Mouse (Mus musculus) liver, adult 2 months (tissue): Measurements from ENCODE around the gene Nphp1. TPM values are rescaled to one million over a fixed set of nuclear protein-coding genes. Genes with fewer than 3 reads are reported as not detected.

ENCODE experiments used
- DNase-seq: peaks from one replicate; pipeline ENCODE4 v3.0.0-alpha.2; 2011; ENCODE audit warnings: low read depth, low spot score; ENCODE audit errors: extremely low read depth
- H3K27ac ChIP-seq: fragments of 200-500 bp; replicated peaks from 2 replicates; pipeline ENCODE4 v1.5.1; 2012; ENCODE audit warnings: low read depth, mild to moderate bottlenecking, control low read depth, inconsistent platforms, low read length; ENCODE audit not compliant: insufficient read depth
- H3K27me3 ChIP-seq: fragments of 200-500 bp; 2 replicates; pipeline ENCODE4 v1.6.1; 2012; ENCODE audit warnings: mild to moderate bottlenecking, moderate library complexity, low read length, inconsistent platforms; ENCODE audit not compliant: control insufficient read depth, insufficient read depth
- H3K36me3 ChIP-seq: fragments of 200-500 bp; 2 replicates; pipeline ENCODE4 v1.6.1; 2012; ENCODE audit warnings: low read length, inconsistent platforms; ENCODE audit not compliant: control insufficient read depth, insufficient read depth
- H3K4me1 ChIP-seq: fragments of 200-500 bp; 2 replicates; pipeline ENCODE4 v1.6.1; 2011; ENCODE audit warnings: low read length; ENCODE audit not compliant: control insufficient read depth, insufficient read depth
- H3K4me3 ChIP-seq: fragments of 200-500 bp; 2 replicates; pipeline ENCODE4 v1.5.1; 2011; ENCODE audit warnings: low read depth, mild to moderate bottlenecking, control low read depth, low read length, moderate library complexity; ENCODE audit not compliant: insufficient read depth
- H3K79me2 ChIP-seq: fragments of 200-500 bp; 2 replicates; pipeline ENCODE4 v1.6.1; 2012; ENCODE audit warnings: inconsistent platforms, mild to moderate bottlenecking, low read length, moderate library complexity; ENCODE audit not compliant: control insufficient read depth, insufficient read depth
- H3K9ac ChIP-seq: fragments of 200-500 bp; 2 replicates; pipeline ENCODE4 v1.6.1; 2012; ENCODE audit warnings: low read depth, mild to moderate bottlenecking, control low read depth, inconsistent platforms, low read length
- CTCF ChIP-seq: fragments of 200-500 bp; IDR thresholded peaks from 2 replicates; pipeline ENCODE4 v1.5.1; 2011; ENCODE audit warnings: low read depth, low read length, control low read depth
- POLR2A ChIP-seq: fragments of 200-500 bp; IDR thresholded peaks from 2 replicates; pipeline ENCODE4 v1.6.1; 2011; ENCODE audit warnings: low read length, control low read depth; ENCODE audit not compliant: insufficient read depth; ENCODE audit errors: extremely low read depth
- WGBS: fragments of 180-500 bp; shearing (Covaris S2); methylation state at CpG from one replicate; pipeline ENCODE4 v1.1.7; 2018; 5-methylcytosine and 5-hydroxymethylcytosine counted together
- polyA plus RNA-seq: library from polyadenylated mRNA; depleted of rRNA; stranded (reverse); fragments of >200 nt; gene quantifications from 2 replicates; pipeline ENCODE4 v1.2.3, GENCODE M21; 2012
- total RNA-seq: library from RNA; depleted of rRNA; stranded (reverse); fragments of >200 nt; gene quantifications from 2 replicates; pipeline ENCODE4 v1.2.3, GENCODE M21; 2014

Nphp1 gene
- total and polyA plus RNA-seq, 2 experiments = 1.6 to 4.7 TPM

- Histone ChIP-seq H3K9ac (peak overlapping the region; percentile 18; the same call in 1 of the 2 replicates), H3K27me3 (no peaks in the 10 kb centered on the region), H3K27ac (no peak overlapping the region), H3K79me2 (no peaks in the 10 kb centered on the region), H3K4me3 (no peak overlapping the region), H3K4me1 (peaks cover 5% of the 10 kb centered on the region; the same call in 1 of the 2 replicates), H3K36me3 (no peaks in the 10 kb centered on the region)
- no peak for TF ChIP-seq CTCF
- TF ChIP-seq POLR2A = no peak
- DNase-seq = peak; percentile 59
- 25% methylated on average over 9 of the region's 9 CpGs for WGBS
Measured at GRCm38 (mm10) chr2:127789651-127790270, 1.1 kb upstream of the Nphp1 start.

GRCm38 (mm10) chr2:127789138-127789537 lies 441 bp upstream of the Nphp1 start:
- Histone ChIP-seq H3K9ac (peak overlapping the region; percentile 65), H3K36me3 (no peaks in the 10 kb centered on the region), H3K4me3 (peak overlapping the region; percentile 71), H3K79me2 (no peaks in the 10 kb centered on the region), H3K4me1 (peaks cover 5% of the 10 kb centered on the region; the same call in 1 of the 2 replicates), H3K27me3 (no peaks in the 10 kb centered on the region), H3K27ac (peak overlapping the region; percentile 41)
- TF ChIP-seq POLR2A = no peak
- TF ChIP-seq CTCF = no peak
- no peak for DNase-seq
- 2% methylated on average over 11 of the region's 11 CpGs for WGBS

- 96% methylated on average over 5 of the region's 5 CpGs for WGBS
- Histone ChIP-seq H3K36me3 (no peaks in the 10 kb centered on the region), H3K4me1 (peaks cover 5% of the 10 kb centered on the region; the same call in 1 of the 2 replicates), H3K27me3 (no peaks in the 10 kb centered on the region), H3K79me2 (no peaks in the 10 kb centered on the region), H3K9ac (no peak overlapping the region), H3K4me3 (no peak overlapping the region), H3K27ac (no peak overlapping the region)
- TF ChIP-seq CTCF = no peak
- TF ChIP-seq POLR2A = no peak
- no peak for DNase-seq
Measured at GRCm38 (mm10) chr2:127787226-127787625, 1.5 kb downstream of the Nphp1 start.

GRCm38 (mm10) chr2:127778451-127778850 lies 10.2 kb downstream of the Nphp1 start:
- 94% methylated on average over 5 of the region's 5 CpGs for WGBS
- DNase-seq = no peak
- no peaks in the 10 kb centered on the region for H3K4me1 ChIP-seq
- no peak for TF ChIP-seq CTCF
- no peak for TF ChIP-seq POLR2A
- H3K79me2 ChIP-seq = no peaks in the 10 kb centered on the region
- no peaks in the 10 kb centered on the region for H3K36me3 ChIP-seq
- H3K27me3 ChIP-seq = no peaks in the 10 kb centered on the region
- no peak overlapping the region for H3K9ac ChIP-seq
- H3K27ac ChIP-seq = no peak overlapping the region
- no peak overlapping the region for H3K4me3 ChIP-seq

GRCm38 (mm10) chr2:127775013-127775412 lies 13.7 kb downstream of the Nphp1 start:
- H3K4me1 ChIP-seq = no peaks in the 10 kb centered on the region
- no peaks in the 10 kb centered on the region for H3K36me3 ChIP-seq
- H3K9ac ChIP-seq = no peak overlapping the region
- H3K4me3 ChIP-seq = no peak overlapping the region
- DNase-seq = no peak
- no peaks in the 10 kb centered on the region for H3K79me2 ChIP-seq
- WGBS = 90% methylated on average over 3 of the region's 3 CpGs
- H3K27me3 ChIP-seq = no peaks in the 10 kb centered on the region
- TF ChIP-seq POLR2A (no peak), CTCF (no peak)
- H3K27ac ChIP-seq = no peak overlapping the region

GRCm38 (mm10) chr2:127774578-127774941 lies 14.1 kb downstream of the Nphp1 start:
- Histone ChIP-seq H3K36me3 (no peaks in the 10 kb centered on the region), H3K4me1 (no peaks in the 10 kb centered on the region), H3K79me2 (no peaks in the 10 kb centered on the region), H3K9ac (no peak overlapping the region), H3K4me3 (no peak overlapping the region), H3K27me3 (no peaks in the 10 kb centered on the region), H3K27ac (no peak overlapping the region)
- WGBS = 91% methylated on average over 1 of the region's 1 CpGs
- DNase-seq = no peak
- TF ChIP-seq CTCF = no peak
- no peak for TF ChIP-seq POLR2A
